Mouse (Mus musculus) hindbrain, embryonic 16.5 days (tissue): ENCODE measurements around the gene Mns1. TPM values are rescaled to one million over a fixed set of nuclear protein-coding genes. Genes with fewer than 3 reads are reported as not detected.
A peak's percentile ranks its signal among the peaks of the same experiment; 100 is the strongest.

ENCODE experiments used
- ATAC-seq: fragments of 200-750 bp; cut with Nextera tagmentation; 2 replicates; pipeline ENCODE4 v1.8.0; 2017; ENCODE audit warnings: moderate TSS enrichment, moderate library complexity
- H3K27ac ChIP-seq: fragments of 300-500 bp; sonication (generic); 2 replicates; pipeline ENCODE4 v1.5.1; 2014; ENCODE audit warnings: low read depth, mild to moderate bottlenecking, control low read depth, low read length, moderate library complexity
- H3K27me3 ChIP-seq: fragments of 300-500 bp; sonication (generic); replicated peaks from 2 replicates; pipeline ENCODE4 v1.6.1; 2014; ENCODE audit warnings: low read length; ENCODE audit not compliant: control insufficient read depth, insufficient read depth
- H3K36me3 ChIP-seq: fragments of 300-500 bp; sonication (generic); 2 replicates; pipeline ENCODE4 v1.6.1; 2014; ENCODE audit warnings: mild to moderate bottlenecking, low read length, moderate library complexity, mixed read lengths; ENCODE audit not compliant: control insufficient read depth, insufficient read depth
- H3K4me1 ChIP-seq: fragments of 300-500 bp; sonication (generic); 2 replicates; pipeline ENCODE4 v1.6.1; 2014; ENCODE audit warnings: low read depth, low read length; ENCODE audit not compliant: control insufficient read depth, insufficient read depth
- H3K4me2 ChIP-seq: fragments of 300-500 bp; sonication (generic); 2 replicates; pipeline ENCODE4 v1.6.1; 2014; ENCODE audit warnings: mild to moderate bottlenecking, low read length, control low read depth, moderate library complexity
- H3K4me3 ChIP-seq: fragments of 300-500 bp; sonication (generic); 2 replicates; pipeline ENCODE4 v1.5.1; 2014; ENCODE audit warnings: mild to moderate bottlenecking, low read length, control low read depth, moderate library complexity
- H3K9ac ChIP-seq: fragments of 300-500 bp; sonication (generic); 2 replicates; pipeline ENCODE4 v1.6.1; 2014; ENCODE audit warnings: low read depth, mild to moderate bottlenecking, control low read depth, low read length, moderate library complexity
- H3K9me3 ChIP-seq: fragments of 300-500 bp; sonication (generic); 2 replicates; pipeline ENCODE4 v1.6.1; 2014; ENCODE audit warnings: mild to moderate bottlenecking, low read length, moderate library complexity; ENCODE audit not compliant: control insufficient read depth
- WGBS: fragments of 180-500 bp; shearing (Covaris S2); extraction: QIAGEN DNeasy Blood & Tissue Kit; methylation state at CpG from one replicate; pipeline ENCODE4 v1.1.7; 2014; 5-methylcytosine and 5-hydroxymethylcytosine counted together
- polyA plus RNA-seq: library from polyadenylated mRNA; unstranded; fragments of >200 nt; fragmentation: Nextera tagmentation; extraction: Ambion mirVana; gene quantifications from 2 replicates; pipeline ENCODE4 v1.2.1, GENCODE M21; 2015

The Mns1 gene
- polyA plus RNA-seq, 1 experiment from 2014 or later: 9.2 TPM

GRCm38 (mm10) chr9:72403421-72403820, 34.4 kb upstream of the Mns1 start:
- Histone ChIP-seq H3K27me3 (no peaks in the 10 kb centered on the region; the same call in 1 of the 2 replicates), H3K4me1 (peaks cover 3% of the 10 kb centered on the region; the same call in 1 of the 2 replicates), H3K36me3 (no peaks in the 10 kb centered on the region), H3K9me3 (no peaks in the 10 kb centered on the region), H3K4me3 (no peak overlapping the region), H3K9ac (no peak overlapping the region), H3K27ac (no peak overlapping the region), H3K4me2 (no peak overlapping the region)
- 53% methylated on average over 6 of the region's 6 CpGs for WGBS
- ATAC-seq: no peak

- WGBS: 82% methylated on average over 8 of the region's 8 CpGs
- Histone ChIP-seq H3K4me3 (no peak overlapping the region), H3K27ac (no peak overlapping the region), H3K4me2 (no peak overlapping the region), H3K9me3 (no peaks in the 10 kb centered on the region), H3K4me1 (peaks cover 3% of the 10 kb centered on the region), H3K36me3 (no peaks in the 10 kb centered on the region), H3K27me3 (no peaks in the 10 kb centered on the region; the same call in 1 of the 2 replicates), H3K9ac (no peak overlapping the region)
- ATAC-seq: no peak
These were observed 33.4 kb upstream of the Mns1 start for GRCm38 (mm10) chr9:72404446-72404845.

- 72% methylated on average over 3 of the region's 3 CpGs for WGBS
- no peak overlapping the region for H3K4me3 ChIP-seq
- no peak overlapping the region for H3K4me2 ChIP-seq
- H3K36me3 ChIP-seq: no peaks in the 10 kb centered on the region
- no peak for ATAC-seq
- no peaks in the 10 kb centered on the region; the same call in 1 of the 2 replicates for H3K27me3 ChIP-seq
- H3K4me1 ChIP-seq: peaks cover 3% of the 10 kb centered on the region
- H3K27ac ChIP-seq: no peak overlapping the region
- H3K9ac ChIP-seq: no peak overlapping the region
- no peaks in the 10 kb centered on the region for H3K9me3 ChIP-seq
These were observed 32.9 kb upstream of the Mns1 start for GRCm38 (mm10) chr9:72404934-72405333.

GRCm38 (mm10) chr9:72405882-72406638, 31.8 kb upstream of the Mns1 start:
- H3K9me3 ChIP-seq: no peaks in the 10 kb centered on the region
- no peak overlapping the region for H3K4me3 ChIP-seq
- no peak overlapping the region for H3K9ac ChIP-seq
- H3K4me1 ChIP-seq: peaks cover 3% of the 10 kb centered on the region
- 92% methylated on average over 9 of the region's 9 CpGs for WGBS
- H3K4me2 ChIP-seq: no peak overlapping the region
- no peak overlapping the region for H3K27ac ChIP-seq
- no peaks in the 10 kb centered on the region; the same call in 1 of the 2 replicates for H3K27me3 ChIP-seq
- ATAC-seq: no peak
- no peaks in the 10 kb centered on the region for H3K36me3 ChIP-seq

- Histone ChIP-seq H3K36me3 (no peaks in the 10 kb centered on the region), H3K9me3 (no peaks in the 10 kb centered on the region), H3K9ac (peak overlapping the region; percentile 56), H3K4me3 (peak overlapping the region; percentile 34), H3K4me1 (peaks cover 3% of the 10 kb centered on the region), H3K27me3 (no peaks in the 10 kb centered on the region; the same call in 1 of the 2 replicates), H3K4me2 (peak overlapping the region; percentile 63), H3K27ac (no peak overlapping the region)
- 10% methylated on average over 12 of the region's 12 CpGs for WGBS
- peak; percentile 93 for ATAC-seq
These were observed 29.7 kb upstream of the Mns1 start for GRCm38 (mm10) chr9:72408131-72408586.

GRCm38 (mm10) chr9:72409381-72410225, 28.2 kb upstream of the Mns1 start:
- H3K4me3 ChIP-seq: no peak overlapping the region
- WGBS: 39% methylated on average over 15 of the region's 15 CpGs
- H3K27me3 ChIP-seq: no peaks in the 10 kb centered on the region; the same call in 1 of the 2 replicates
- no peaks in the 10 kb centered on the region for H3K36me3 ChIP-seq
- H3K9ac ChIP-seq: no peak overlapping the region
- H3K9me3 ChIP-seq: no peaks in the 10 kb centered on the region
- no peak overlapping the region for H3K4me2 ChIP-seq
- peaks cover 3% of the 10 kb centered on the region for H3K4me1 ChIP-seq
- no peak overlapping the region for H3K27ac ChIP-seq
- peak; percentile 62; the same call in 1 of the 2 replicates for ATAC-seq

- H3K27ac ChIP-seq: no peak overlapping the region
- peaks cover 3% of the 10 kb centered on the region for H3K4me1 ChIP-seq
- no peaks in the 10 kb centered on the region for H3K9me3 ChIP-seq
- no peak for ATAC-seq
- no peak overlapping the region for H3K4me3 ChIP-seq
- H3K36me3 ChIP-seq: no peaks in the 10 kb centered on the region
- H3K9ac ChIP-seq: no peak overlapping the region
- H3K27me3 ChIP-seq: no peaks in the 10 kb centered on the region
- WGBS: 83% methylated on average over 2 of the region's 2 CpGs
- no peak overlapping the region for H3K4me2 ChIP-seq
These were observed 26.1 kb upstream of the Mns1 start for GRCm38 (mm10) chr9:72411746-72412145.

- H3K4me1 ChIP-seq: peaks cover 11% of the 10 kb centered on the region
- no peak for ATAC-seq
These were observed 19.4 kb upstream of the Mns1 start for GRCm38 (mm10) chr9:72418443-72418842.

GRCm38 (mm10) chr9:72420490-72420889, 17.3 kb upstream of the Mns1 start:
- Histone ChIP-seq H3K27me3 (no peaks in the 10 kb centered on the region), H3K9me3 (no peaks in the 10 kb centered on the region), H3K9ac (no peak overlapping the region), H3K36me3 (no peaks in the 10 kb centered on the region), H3K4me3 (no peak overlapping the region), H3K4me1 (peaks cover 15% of the 10 kb centered on the region), H3K4me2 (no peak overlapping the region), H3K27ac (no peak overlapping the region)
- ATAC-seq: no peak
- 84% methylated on average over 3 of the region's 3 CpGs for WGBS

More at GRCm38 (mm10) chr9:72418443-72418842, 19.4 kb upstream of the Mns1 start:
- H3K36me3 ChIP-seq: no peaks in the 10 kb centered on the region
- H3K4me3 ChIP-seq: no peak overlapping the region
- H3K9me3 ChIP-seq: no peaks in the 10 kb centered on the region
- no peak overlapping the region for H3K4me2 ChIP-seq
- WGBS: 85% methylated on average over 3 of the region's 3 CpGs
- no peaks in the 10 kb centered on the region for H3K27me3 ChIP-seq
- no peak overlapping the region for H3K9ac ChIP-seq
- H3K27ac ChIP-seq: no peak overlapping the region
